Mouse (Mus musculus): ENCODE measurements around the gene Nfkbil1.

GRCm38 (mm10) chr17:35201128-35201527, 34.5 kb downstream of the Nfkbil1 start:
- no peak for TF ChIP-seq ZKSCAN1 (IDR thresholded peaks at IDR 0.05; ENCODE audit: borderline replicate concordance, low read depth, low read length)
- no peak for TF ChIP-seq SMC3 (IDR thresholded peaks at IDR 0.05; ENCODE audit: low read depth, low read length)
- TF ChIP-seq CTCF (conservative IDR thresholded peaks at IDR 0.05 in 1 of 2, IDR thresholded peaks at IDR 0.05 in 1 of 2; ENCODE audit: low read depth in 2 of 2, low read length in 2 of 2), result no peak
- TF ChIP-seq NRF1 (IDR thresholded peaks at IDR 0.05; ENCODE audit: low read depth, low read length), result no peak
